Mouse (Mus musculus) splenic B cell, adult 2 months (primary cell): ENCODE measurements around the gene Egr2.

Experiments used
- DNase-seq: peaks from one replicate; pipeline ENCODE4 v3.0.0-alpha.2; 2011; ENCODE audit warnings: low read depth, low spot score
- H3K27me3 ChIP-seq: 2 replicates; pipeline ENCODE4 v1.6.1; 2012; ENCODE audit warnings: mild to moderate bottlenecking, low read length, moderate library complexity, mixed read lengths; ENCODE audit not compliant: control insufficient read depth, poor library complexity, insufficient read depth, severe bottlenecking
- H3K36me3 ChIP-seq: 2 replicates; pipeline ENCODE4 v1.6.1; 2012; ENCODE audit warnings: mild to moderate bottlenecking, low read length, moderate library complexity, mixed read lengths; ENCODE audit not compliant: control insufficient read depth, poor library complexity, insufficient read depth, severe bottlenecking

Gene Egr2

DNA sequence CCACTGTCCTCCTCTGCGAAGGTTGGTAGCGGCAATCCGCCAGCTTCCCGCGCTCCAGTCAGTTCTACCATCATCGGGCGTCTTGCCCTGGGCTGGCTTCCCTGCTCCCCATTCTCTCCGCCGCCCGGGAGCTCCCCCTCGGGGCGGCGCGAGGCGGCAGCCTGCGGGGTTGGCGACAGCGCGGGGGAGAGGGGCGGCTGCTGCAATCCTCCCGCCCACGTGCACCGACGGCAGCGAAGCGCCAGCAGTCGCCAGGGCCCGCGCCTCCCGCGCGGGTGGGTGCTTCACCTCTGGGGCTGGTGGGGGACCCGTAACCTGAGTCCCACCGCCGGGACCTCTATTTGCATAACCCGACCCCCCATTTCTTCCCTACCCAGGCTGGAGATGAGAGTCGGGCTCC, at the start of gene Egr2:
Egr2 (plus strand) TSS at position 220 of the 400 bp plus-strand sequence.
- no peaks in the 10 kb centered on the region for H3K36me3 ChIP-seq
- DNase-seq: peak; percentile 52
- H3K27me3 ChIP-seq: no peaks in the 10 kb centered on the region

- no peak for DNase-seq
- H3K36me3 ChIP-seq: no peaks in the 10 kb centered on the region
- H3K27me3 ChIP-seq: no peaks in the 10 kb centered on the region
These were observed 47.8 kb upstream of the Egr2 start for GRCm38 (mm10) chr10:67487496-67487895.

DNA sequence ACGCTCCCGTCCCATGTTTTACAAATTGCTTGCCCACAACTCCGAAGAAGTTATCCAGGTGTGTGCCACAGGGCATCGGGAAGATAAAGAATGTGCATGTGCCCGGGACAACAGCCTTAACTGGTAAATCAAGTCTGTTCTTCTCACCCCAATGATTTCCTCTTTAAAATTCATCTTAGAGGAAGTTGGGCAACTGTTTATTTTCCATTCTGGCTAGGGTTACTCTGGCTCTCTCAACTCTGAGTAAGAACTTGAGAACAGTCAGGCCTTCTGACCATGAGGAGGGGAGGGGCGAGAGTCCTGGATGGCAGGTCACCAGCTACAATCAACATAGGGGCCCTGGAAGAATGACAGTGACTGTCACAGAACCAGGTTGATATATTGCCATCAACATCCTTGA, 45.4 kb upstream of the Egr2 start:
- Histone ChIP-seq H3K36me3 (no peaks in the 10 kb centered on the region), H3K27me3 (no peaks in the 10 kb centered on the region)
- DNase-seq: no peak

DNA sequence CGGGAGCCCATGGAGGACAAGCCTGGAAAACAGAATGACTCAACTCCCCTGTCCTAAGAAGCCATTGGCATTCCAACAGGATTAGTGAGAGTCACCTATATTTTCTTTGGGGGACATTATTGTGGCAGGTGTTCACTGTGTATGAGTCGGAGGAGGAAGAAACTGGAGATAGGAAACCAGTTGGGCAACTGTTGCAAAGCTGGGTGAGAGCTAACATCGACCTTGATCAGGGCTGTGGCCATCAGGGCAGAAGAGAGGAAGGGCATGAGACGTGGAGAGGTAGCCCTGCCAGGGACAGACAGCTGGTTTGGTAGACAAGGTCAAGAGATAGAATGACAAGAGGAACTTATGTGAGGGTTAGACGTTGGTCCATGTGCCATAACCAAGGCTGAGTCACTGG, 44.6 kb upstream of the Egr2 start:
- H3K27me3 ChIP-seq: no peaks in the 10 kb centered on the region
- DNase-seq: no peak
- no peaks in the 10 kb centered on the region for H3K36me3 ChIP-seq

DNA sequence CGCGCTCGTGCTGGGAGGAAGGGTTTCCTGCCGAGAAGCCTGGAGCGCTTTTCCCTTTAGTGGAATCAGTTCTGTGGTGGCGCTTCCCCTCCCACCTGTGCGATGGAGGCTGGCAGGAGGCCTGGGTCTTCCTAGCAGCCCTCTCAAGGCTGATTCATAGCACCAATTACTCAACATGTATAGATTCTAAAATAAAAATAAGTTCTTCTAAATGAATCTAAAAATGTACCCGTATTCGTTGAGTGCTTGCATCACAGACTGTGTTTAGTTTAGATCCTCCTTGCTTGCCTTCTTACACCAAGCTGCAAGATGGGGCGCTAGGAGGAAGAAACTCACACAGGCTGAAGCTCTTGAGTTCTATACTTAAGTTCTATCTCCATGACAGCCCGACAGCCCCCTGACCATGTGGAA, 43.1 kb upstream of the Egr2 start:
- no peaks in the 10 kb centered on the region for H3K36me3 ChIP-seq
- no peaks in the 10 kb centered on the region for H3K27me3 ChIP-seq
- no peak for DNase-seq

GRCm38 (mm10) chr10:67493556-67493955, 41.7 kb upstream of the Egr2 start:
- Histone ChIP-seq H3K27me3 (no peaks in the 10 kb centered on the region), H3K36me3 (no peaks in the 10 kb centered on the region)
- no peak for DNase-seq

GRCm38 (mm10) chr10:67497144-67497892, 38.0 kb upstream of the Egr2 start:
- Histone ChIP-seq H3K36me3 (no peaks in the 10 kb centered on the region), H3K27me3 (no peaks in the 10 kb centered on the region)
- no peak for DNase-seq

- H3K36me3 ChIP-seq: no peaks in the 10 kb centered on the region
- no peaks in the 10 kb centered on the region for H3K27me3 ChIP-seq
- DNase-seq: no peak
These were observed 37.3 kb upstream of the Egr2 start for GRCm38 (mm10) chr10:67497951-67498350.

- H3K36me3 ChIP-seq: no peaks in the 10 kb centered on the region
- no peaks in the 10 kb centered on the region for H3K27me3 ChIP-seq
- DNase-seq: peak; percentile 28
These were observed 31.8 kb upstream of the Egr2 start for GRCm38 (mm10) chr10:67503320-67503995.

- Histone ChIP-seq H3K36me3 (no peaks in the 10 kb centered on the region), H3K27me3 (no peaks in the 10 kb centered on the region)
- no peak for DNase-seq
These were observed 31.2 kb upstream of the Egr2 start for GRCm38 (mm10) chr10:67504046-67504445.

DNA sequence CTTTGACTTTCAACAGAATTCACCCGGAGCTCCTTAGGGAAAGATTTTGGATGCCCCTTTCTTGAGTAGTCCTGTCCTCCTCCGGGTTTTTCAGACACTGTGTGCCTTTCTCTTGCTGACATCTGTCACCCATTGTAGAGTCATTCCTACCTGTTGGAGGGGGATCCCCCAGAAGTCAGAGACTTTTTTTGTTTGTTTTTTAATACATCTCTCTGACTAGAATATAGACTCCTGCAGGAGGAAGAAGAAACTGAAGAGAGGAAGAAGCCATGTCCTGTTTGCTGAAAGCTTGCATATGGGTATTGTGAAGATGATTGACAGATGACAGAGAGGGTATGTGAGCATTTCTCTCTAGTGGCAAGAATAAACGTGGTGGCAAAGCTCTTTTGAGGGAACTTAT, 30.0 kb upstream of the Egr2 start:
- no peaks in the 10 kb centered on the region for H3K36me3 ChIP-seq

GRCm38 (mm10) chr10:67512211-67512610, 23.1 kb upstream of the Egr2 start:
- DNase-seq: no peak
- Histone ChIP-seq H3K36me3 (no peaks in the 10 kb centered on the region), H3K27me3 (no peaks in the 10 kb centered on the region)

More for the DNA sequence above, 30.0 kb upstream of the Egr2 start:
- no peaks in the 10 kb centered on the region for H3K27me3 ChIP-seq
- no peak for DNase-seq

- H3K27me3 ChIP-seq: no peaks in the 10 kb centered on the region
- DNase-seq: no peak
- H3K36me3 ChIP-seq: no peaks in the 10 kb centered on the region
These were observed 22.4 kb upstream of the Egr2 start for GRCm38 (mm10) chr10:67512871-67513270.

- H3K27me3 ChIP-seq: no peaks in the 10 kb centered on the region
- no peaks in the 10 kb centered on the region for H3K36me3 ChIP-seq
- DNase-seq: no peak
These were observed 16.5 kb upstream of the Egr2 start for GRCm38 (mm10) chr10:67518733-67519132.

DNA sequence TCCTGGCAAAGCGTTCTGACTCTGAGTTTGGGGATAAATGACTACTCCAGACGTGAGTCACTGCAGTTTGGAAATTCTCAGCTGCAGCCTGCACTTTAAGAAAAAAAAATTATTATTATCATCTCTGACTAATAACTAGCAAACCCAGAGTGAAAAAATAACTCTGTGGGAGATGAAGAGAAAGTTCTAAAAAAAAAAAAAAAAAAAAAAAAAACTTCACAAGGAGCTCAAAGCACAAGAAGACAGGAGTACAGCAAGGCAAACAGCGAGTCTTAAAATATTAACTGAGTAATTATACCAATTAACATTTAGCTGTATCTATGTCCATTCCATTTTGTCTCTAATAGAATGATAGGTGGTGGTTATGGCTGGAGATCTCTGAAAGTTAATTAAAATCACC, 11.1 kb upstream of the Egr2 start:
- Histone ChIP-seq H3K36me3 (no peaks in the 10 kb centered on the region), H3K27me3 (no peaks in the 10 kb centered on the region)
- no peak for DNase-seq
